Mouse (Mus musculus) liver, embryonic 13.5 days (tissue): ENCODE results near the gene Nipal3. TPM values are rescaled to one million over a fixed set of nuclear protein-coding genes. Genes with fewer than 3 reads are reported as not detected.

Experiments
- ATAC-seq: fragments of 200-750 bp; cut with Nextera tagmentation; 2 replicates; pipeline ENCODE4 v1.8.0; 2017; ENCODE audit warnings: low read depth, mild to moderate bottlenecking, moderate number of reproducible peaks, moderate library complexity
- DNase-seq: peaks from one replicate; pipeline ENCODE4 v3.0.0; 2022
- H3K27ac ChIP-seq: fragments of 300-500 bp; sonication (generic); 2 replicates; pipeline ENCODE4 v1.5.1; 2015; ENCODE audit warnings: moderate library complexity, mild to moderate bottlenecking, inconsistent platforms
- H3K27me3 ChIP-seq: fragments of 300-500 bp; sonication (generic); 2 replicates; pipeline ENCODE4 v1.6.1; 2015; ENCODE audit warnings: mild to moderate bottlenecking, inconsistent platforms
- H3K36me3 ChIP-seq: fragments of 300-500 bp; sonication (generic); 2 replicates; pipeline ENCODE4 v1.6.1; 2015; ENCODE audit warnings: mild to moderate bottlenecking, inconsistent platforms
- H3K4me1 ChIP-seq: fragments of 300-500 bp; sonication (generic); replicated peaks from 2 replicates; pipeline ENCODE4 v1.6.1; 2015; ENCODE audit warnings: inconsistent platforms
- H3K4me2 ChIP-seq: fragments of 300-500 bp; sonication (generic); 2 replicates; pipeline ENCODE4 v1.6.1; 2015; ENCODE audit warnings: inconsistent platforms, mild to moderate bottlenecking, moderate library complexity
- H3K4me3 ChIP-seq: fragments of 300-500 bp; sonication (generic); replicated peaks from 2 replicates; pipeline ENCODE4 v1.5.1; 2015; ENCODE audit warnings: mild to moderate bottlenecking, inconsistent platforms
- H3K9ac ChIP-seq: fragments of 300-500 bp; sonication (generic); 2 replicates; pipeline ENCODE4 v1.6.1; 2015; ENCODE audit warnings: mild to moderate bottlenecking, inconsistent platforms
- H3K9me3 ChIP-seq: fragments of 300-500 bp; sonication (generic); replicated peaks from 2 replicates; pipeline ENCODE4 v1.6.1; 2016; ENCODE audit warnings: inconsistent platforms
- WGBS: fragments of 180-500 bp; shearing (Covaris S2); methylation state at CpG from one replicate; pipeline ENCODE4 v1.1.7; 2015; ENCODE audit not compliant: insufficient replicate concordance; 5-methylcytosine and 5-hydroxymethylcytosine counted together
- polyA plus RNA-seq: library from polyadenylated mRNA; unstranded; fragments of >200 nt; fragmentation: Nextera tagmentation; extraction: Ambion mirVana; gene quantifications from 2 replicates; pipeline ENCODE4 v1.2.1, GENCODE M21; 2015

The Nipal3 gene
- polyA plus RNA-seq, 1 experiment from 2014 or later = 2.7 TPM

DNA sequence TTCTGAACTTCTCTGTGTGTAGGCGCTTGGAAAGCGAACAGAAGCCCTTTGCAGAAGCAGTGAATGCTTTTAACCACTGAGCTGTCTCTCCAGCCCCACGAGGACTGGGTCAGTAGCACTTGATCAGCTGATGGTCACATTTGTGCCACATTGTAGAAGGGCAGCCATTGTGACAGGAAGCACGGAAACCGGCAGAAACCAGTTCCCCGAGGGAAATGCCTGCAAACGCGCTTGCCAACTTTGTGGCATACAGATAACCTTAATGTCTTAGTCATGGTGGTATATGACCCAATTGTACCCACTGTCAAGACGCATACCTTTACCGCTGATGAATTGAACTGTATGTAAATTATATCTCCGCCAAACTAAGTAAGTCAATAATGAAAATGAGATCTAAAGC lies 11.0 kb upstream of the Nipal3 start:
- Histone ChIP-seq H3K9me3 (0 out of 2 replicates have a peak, but pooled peaks cover 3% of the 10 kb centered on the region), H3K9ac (no peak overlapping the region), H3K4me3 (no peak overlapping the region), H3K4me2 (no peak overlapping the region), H3K27me3 (no peaks in the 10 kb centered on the region), H3K27ac (no peak overlapping the region), H3K4me1 (peaks cover 15% of the 10 kb centered on the region), H3K36me3 (no peaks in the 10 kb centered on the region)
- no peak for ATAC-seq
- DNase-seq = no peak
- WGBS = 50% methylated on average over 11 of the region's 11 CpGs

DNA sequence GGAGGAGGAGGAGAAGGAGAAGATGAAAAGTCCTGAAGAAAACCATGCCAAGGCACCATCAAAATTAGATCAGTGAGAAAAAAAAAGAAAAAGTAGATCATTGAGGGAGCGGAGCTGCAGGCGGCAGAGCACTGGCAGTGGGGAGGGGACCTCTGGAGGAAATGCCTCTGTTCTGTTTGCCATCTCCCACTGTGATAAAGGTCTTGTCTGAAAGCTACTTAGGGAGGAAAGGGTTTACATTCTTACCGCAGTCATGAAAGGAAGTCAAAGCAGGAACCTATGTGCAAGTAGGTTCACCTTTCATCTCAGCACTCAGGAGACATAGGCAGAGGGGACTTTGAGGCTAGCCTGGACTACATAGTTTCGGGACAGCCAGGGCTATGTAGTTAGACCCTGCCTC lies 6.7 kb upstream of the Nipal3 start:
- no peak overlapping the region for H3K4me3 ChIP-seq
- no peaks in the 10 kb centered on the region for H3K27me3 ChIP-seq
- no peak overlapping the region for H3K27ac ChIP-seq
- no peaks in the 10 kb centered on the region for H3K36me3 ChIP-seq
- DNase-seq (no peak), ATAC-seq (no peak)
- 0 out of 2 replicates have a peak, but pooled peaks cover 8% of the 10 kb centered on the region for H3K9me3 ChIP-seq
- H3K9ac ChIP-seq = no peak overlapping the region
- peaks cover 20% of the 10 kb centered on the region for H3K4me1 ChIP-seq
- WGBS = 33% methylated on average over 4 of the region's 4 CpGs
- no peak overlapping the region for H3K4me2 ChIP-seq

DNA sequence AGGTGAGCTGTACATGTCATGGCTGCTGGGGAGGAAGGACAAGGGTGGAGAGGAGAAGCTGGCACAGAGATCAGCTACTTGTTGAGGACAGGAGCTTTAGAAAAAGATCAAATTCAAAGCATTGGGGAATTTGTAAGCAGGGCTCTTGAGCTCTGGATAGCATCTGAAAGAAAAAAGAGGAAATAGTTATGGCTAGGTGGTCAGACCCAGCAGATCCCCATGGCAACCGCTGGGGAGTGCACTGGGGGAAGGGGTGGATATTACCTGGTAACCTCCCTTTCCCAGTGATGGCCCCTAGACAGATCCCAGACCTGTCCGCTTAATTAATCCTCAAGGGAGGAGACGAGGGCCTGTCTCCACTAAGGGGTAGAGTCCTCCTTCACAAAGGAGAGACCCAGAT lies 5.0 kb upstream of the Nipal3 start:
- WGBS = 67% methylated on average over 3 of the region's 3 CpGs
- DNase-seq = no peak

DNA sequence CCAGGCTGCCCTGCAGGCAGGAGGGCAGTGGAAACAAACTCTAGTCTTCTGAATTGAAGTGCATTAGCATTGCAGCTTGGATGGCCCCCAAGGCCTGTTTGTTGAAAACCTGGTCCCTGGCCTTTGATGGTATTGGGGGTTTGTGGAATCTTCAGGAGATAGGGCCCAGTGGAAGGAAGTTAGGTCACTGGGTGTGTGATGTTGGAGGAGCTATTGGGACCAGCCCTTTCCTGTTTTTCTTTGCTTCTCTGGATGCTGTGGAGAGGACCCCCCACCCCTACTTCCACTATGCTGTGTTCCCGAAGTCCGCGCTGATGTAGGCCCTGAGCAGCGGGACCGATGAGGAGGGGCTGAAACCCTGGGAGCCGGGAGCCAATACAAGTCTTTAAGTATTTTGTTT lies 3.3 kb upstream of the Nipal3 start:
- no peak overlapping the region for H3K4me2 ChIP-seq
- no peak for ATAC-seq
- 75% methylated on average over 6 of the region's 6 CpGs for WGBS

More for the DNA sequence above, 5.0 kb upstream of the Nipal3 start:
- Histone ChIP-seq H3K27ac (no peak overlapping the region), H3K9me3 (0 out of 2 replicates have a peak, but pooled peaks cover 8% of the 10 kb centered on the region), H3K4me3 (no peak overlapping the region), H3K36me3 (no peaks in the 10 kb centered on the region), H3K4me2 (no peak overlapping the region), H3K4me1 (peaks cover 32% of the 10 kb centered on the region), H3K9ac (no peak overlapping the region), H3K27me3 (no peaks in the 10 kb centered on the region)
- no peak for ATAC-seq

DNA sequence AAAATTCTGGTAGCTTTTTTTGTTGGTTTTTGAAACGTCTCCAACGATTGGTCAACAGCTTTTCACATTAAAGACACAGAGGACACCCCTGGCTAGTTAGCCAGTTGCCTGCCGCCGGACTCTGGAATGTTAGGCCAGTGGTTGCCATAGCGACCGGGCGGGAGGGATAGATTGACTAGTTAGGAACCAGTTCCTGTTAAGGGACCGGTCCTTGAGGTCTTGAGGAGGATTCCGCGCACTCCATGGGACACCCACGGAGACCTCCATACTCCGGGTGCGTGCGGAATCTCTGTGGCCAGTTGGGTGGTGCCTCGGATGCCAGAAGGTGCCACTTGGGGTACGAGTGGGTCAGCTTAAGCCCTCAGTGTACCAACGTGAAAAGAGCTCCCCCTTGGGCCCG lies 972 bp upstream of the Nipal3 start:
- DNase-seq (no peak), ATAC-seq (no peak)
- Histone ChIP-seq H3K9ac (peak overlapping the region; percentile 79; the same call in 1 of the 2 replicates), H3K36me3 (peaks cover under 1% of the 10 kb centered on the region; the same call in 1 of the 2 replicates), H3K4me2 (peak overlapping the region; percentile 94), H3K27me3 (no peaks in the 10 kb centered on the region), H3K9me3 (0 out of 2 replicates have a peak, but pooled peaks cover 6% of the 10 kb centered on the region), H3K27ac (no peak overlapping the region), H3K4me3 (peak overlapping the region; percentile 85), H3K4me1 (peaks cover 44% of the 10 kb centered on the region)
- WGBS = 40% methylated on average over 18 of the region's 18 CpGs

More for the DNA sequence above, 3.3 kb upstream of the Nipal3 start:
- Histone ChIP-seq H3K36me3 (no peaks in the 10 kb centered on the region), H3K4me1 (peaks cover 39% of the 10 kb centered on the region), H3K9ac (no peak overlapping the region), H3K4me3 (no peak overlapping the region), H3K27me3 (no peaks in the 10 kb centered on the region), H3K27ac (no peak overlapping the region), H3K9me3 (0 out of 2 replicates have a peak, but pooled peaks cover 8% of the 10 kb centered on the region)
- DNase-seq = no peak

DNA sequence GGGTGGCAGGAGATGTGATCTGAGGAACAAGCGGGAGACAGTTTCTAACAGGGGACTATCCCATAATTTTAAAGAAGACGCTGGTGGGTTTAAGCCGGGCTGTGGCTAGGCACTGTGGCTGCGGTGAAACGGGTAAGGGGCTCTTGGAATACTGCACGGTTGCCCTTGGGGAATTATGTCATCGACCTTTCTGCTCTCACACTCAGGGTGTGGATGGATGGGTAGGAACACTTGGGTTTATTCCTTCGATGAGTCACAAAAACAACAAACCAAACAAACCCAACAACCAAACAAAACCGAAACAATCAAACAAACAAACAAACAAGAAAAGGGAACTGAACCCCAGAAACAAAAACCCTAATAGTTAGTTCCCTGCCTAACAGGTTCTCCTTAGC lies 556 bp upstream of the Nipal3 start:
- DNase-seq (no peak), ATAC-seq (no peak)
- peaks cover 44% of the 10 kb centered on the region for H3K4me1 ChIP-seq
- peak overlapping the region; percentile 79 for H3K9ac ChIP-seq
- H3K36me3 ChIP-seq = peaks cover 5% of the 10 kb centered on the region
- H3K4me2 ChIP-seq = peak overlapping the region; percentile 94
- 21% methylated on average over 9 of the region's 9 CpGs for WGBS
- no peak overlapping the region for H3K27ac ChIP-seq
- H3K9me3 ChIP-seq = 0 out of 2 replicates have a peak, but pooled peaks cover 2% of the 10 kb centered on the region
- H3K4me3 ChIP-seq = peak overlapping the region; percentile 85
- H3K27me3 ChIP-seq = no peaks in the 10 kb centered on the region

DNA sequence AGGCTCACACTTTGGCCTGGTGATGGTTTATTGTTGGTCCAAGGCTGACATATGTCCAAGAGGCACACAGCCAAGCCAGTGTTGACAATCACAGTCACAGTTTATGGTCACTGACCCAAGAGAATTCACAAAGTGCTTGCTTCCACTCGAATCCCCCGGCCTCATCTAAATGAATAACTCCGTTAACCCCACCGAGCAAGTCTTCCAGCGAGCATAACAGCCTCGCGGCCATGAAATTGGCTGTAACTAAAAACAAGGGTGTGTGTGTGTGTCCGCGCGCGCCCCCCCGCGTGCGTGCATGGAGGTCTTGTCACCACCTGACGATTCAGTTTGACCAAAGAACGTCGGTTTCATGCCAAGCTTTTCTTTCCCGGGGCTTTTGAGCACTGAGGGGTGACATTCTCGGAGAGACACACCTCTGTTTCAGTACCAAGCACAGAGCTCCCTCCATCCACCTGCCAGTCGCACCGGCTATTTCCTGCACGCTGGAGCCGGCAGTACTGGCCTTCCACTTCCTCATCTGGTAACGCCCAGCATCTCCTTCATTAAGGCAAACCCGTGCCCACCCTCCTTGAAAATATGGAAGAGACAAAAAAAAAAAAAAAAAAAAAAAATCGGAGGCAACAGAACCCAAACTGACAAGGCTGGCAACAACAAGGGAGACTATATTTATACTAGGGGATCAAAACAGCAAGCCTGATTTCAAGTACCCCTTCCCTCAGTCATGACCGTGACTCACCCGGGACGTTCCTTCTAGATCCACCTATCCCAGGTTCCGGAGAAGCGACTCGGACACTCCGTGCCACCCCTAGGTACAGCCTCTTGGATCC lies 932 bp downstream of the Nipal3 start:
- Histone ChIP-seq H3K36me3 (peaks cover 14% of the 10 kb centered on the region), H3K4me1 (peaks cover 34% of the 10 kb centered on the region), H3K27me3 (no peaks in the 10 kb centered on the region), H3K4me2 (peak overlapping the region; percentile 94), H3K9ac (peak overlapping the region; percentile 78), H3K27ac (peak overlapping the region; percentile 75), H3K9me3 (no peaks in the 10 kb centered on the region), H3K4me3 (peak overlapping the region; percentile 85)
- WGBS = 2% methylated on average over 33 of the region's 33 CpGs
- ATAC-seq = peak; percentile 37
- DNase-seq = no peak

DNA sequence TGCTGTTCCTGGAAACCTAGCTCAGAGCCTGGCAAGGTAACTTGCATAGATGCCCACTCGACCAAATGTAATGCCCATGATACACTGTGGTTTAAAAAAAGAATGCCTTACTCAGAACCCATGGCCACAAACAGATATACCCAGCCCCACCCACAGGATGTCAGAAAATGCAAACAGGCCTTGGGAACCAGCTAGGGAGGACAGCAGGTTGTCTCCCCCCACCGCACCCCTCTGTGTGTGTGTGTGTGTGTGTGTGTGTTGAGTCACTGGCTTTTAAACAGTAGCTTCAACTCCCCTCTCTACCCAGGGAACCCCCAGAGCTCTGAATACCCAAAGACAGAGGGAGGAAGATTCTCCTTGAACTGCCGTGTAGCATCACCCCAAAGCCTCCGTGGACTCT lies 1.6 kb downstream of the Nipal3 start:
- peaks cover 28% of the 10 kb centered on the region for H3K4me1 ChIP-seq
- H3K27me3 ChIP-seq = no peaks in the 10 kb centered on the region
- H3K4me3 ChIP-seq = peak overlapping the region; percentile 85
- peak overlapping the region; percentile 94 for H3K4me2 ChIP-seq
- WGBS = 33% methylated on average over 4 of the region's 4 CpGs
- peak overlapping the region; percentile 75 for H3K27ac ChIP-seq
- peak overlapping the region; percentile 78 for H3K9ac ChIP-seq
- peaks cover 18% of the 10 kb centered on the region for H3K36me3 ChIP-seq
- DNase-seq (no peak), ATAC-seq (no peak)
- no peaks in the 10 kb centered on the region for H3K9me3 ChIP-seq

DNA sequence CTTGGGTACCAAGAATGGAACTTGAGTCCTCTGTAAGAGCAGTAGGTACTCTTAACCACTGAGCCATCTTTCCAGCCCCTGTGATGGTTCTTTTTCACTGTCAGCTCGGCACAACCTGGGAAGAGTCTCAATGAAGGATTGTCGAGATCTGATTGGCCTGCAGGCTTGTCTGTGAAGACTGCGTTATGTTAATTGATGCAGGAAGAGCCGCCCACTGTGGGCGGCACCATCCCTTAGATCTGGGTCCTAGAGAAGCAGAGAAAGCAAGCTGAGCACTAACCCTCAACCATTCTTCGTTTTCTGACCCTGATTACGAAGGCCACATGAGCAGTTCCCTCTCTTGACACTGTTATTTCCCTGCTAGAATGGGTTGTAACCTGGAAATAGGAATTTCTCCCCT lies 5.6 kb downstream of the Nipal3 start:
- Histone ChIP-seq H3K27me3 (no peaks in the 10 kb centered on the region), H3K27ac (no peak overlapping the region), H3K9me3 (no peaks in the 10 kb centered on the region), H3K4me1 (peaks cover 12% of the 10 kb centered on the region), H3K4me2 (no peak overlapping the region), H3K4me3 (no peak overlapping the region), H3K9ac (no peak overlapping the region), H3K36me3 (peaks cover 18% of the 10 kb centered on the region)
- 79% methylated on average over 7 of the region's 7 CpGs for WGBS
- ATAC-seq (no peak), DNase-seq (no peak)

DNA sequence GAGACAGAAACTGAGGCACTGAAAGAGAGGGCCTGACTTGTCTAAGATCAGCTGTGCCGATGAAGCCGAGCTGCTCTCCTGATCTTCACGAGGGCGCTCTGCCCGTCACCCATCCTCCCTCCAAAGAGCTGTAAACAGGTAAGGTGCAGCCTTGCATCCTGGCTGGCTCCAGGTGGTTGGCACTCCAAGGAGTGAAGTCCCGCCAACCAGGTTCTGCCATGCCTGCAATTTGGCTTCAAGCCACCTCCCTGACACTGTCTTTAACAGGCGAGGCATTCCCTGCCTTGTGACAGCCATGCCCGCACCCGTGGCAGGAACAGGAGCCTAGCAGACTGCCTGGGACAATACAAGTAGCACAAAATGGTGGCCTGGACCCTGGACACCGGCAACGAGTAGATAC lies 8.5 kb downstream of the Nipal3 start:
- DNase-seq (no peak), ATAC-seq (no peak)
- no peak overlapping the region for H3K4me3 ChIP-seq
- 84% methylated on average over 11 of the region's 11 CpGs for WGBS
- no peak overlapping the region for H3K4me2 ChIP-seq
- no peaks in the 10 kb centered on the region for H3K9me3 ChIP-seq
- no peaks in the 10 kb centered on the region for H3K27me3 ChIP-seq
- peaks cover 18% of the 10 kb centered on the region for H3K36me3 ChIP-seq
- H3K27ac ChIP-seq = no peak overlapping the region
- no peak overlapping the region for H3K9ac ChIP-seq
- peaks cover 7% of the 10 kb centered on the region for H3K4me1 ChIP-seq

DNA sequence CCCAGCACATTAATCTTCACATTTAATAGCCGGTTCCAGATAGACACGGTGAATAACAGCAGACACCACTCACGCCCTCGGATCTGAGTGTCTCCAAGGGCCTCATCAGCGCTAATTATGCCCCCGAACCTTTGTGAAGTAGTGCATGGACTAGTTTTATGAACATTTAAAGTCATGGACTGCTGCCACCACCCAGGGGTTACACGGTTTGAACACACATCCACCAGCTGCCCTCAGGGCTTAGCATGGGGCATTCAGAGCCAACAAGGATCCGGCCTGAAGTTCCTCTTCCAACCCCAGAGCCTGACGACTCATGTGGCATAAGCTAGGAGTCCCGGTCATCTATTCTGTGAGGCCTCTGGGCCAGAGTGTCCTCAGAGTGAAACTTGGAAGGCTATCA lies 9.8 kb downstream of the Nipal3 start:
- 74% methylated on average over 10 of the region's 10 CpGs for WGBS
- ATAC-seq (no peak), DNase-seq (no peak)
- peaks cover 11% of the 10 kb centered on the region for H3K36me3 ChIP-seq
- no peak overlapping the region for H3K4me2 ChIP-seq
- H3K27ac ChIP-seq = no peak overlapping the region
- no peak overlapping the region for H3K4me3 ChIP-seq
- H3K9me3 ChIP-seq = no peaks in the 10 kb centered on the region
- peaks cover 19% of the 10 kb centered on the region for H3K4me1 ChIP-seq
- H3K27me3 ChIP-seq = no peaks in the 10 kb centered on the region
- H3K9ac ChIP-seq = no peak overlapping the region

DNA sequence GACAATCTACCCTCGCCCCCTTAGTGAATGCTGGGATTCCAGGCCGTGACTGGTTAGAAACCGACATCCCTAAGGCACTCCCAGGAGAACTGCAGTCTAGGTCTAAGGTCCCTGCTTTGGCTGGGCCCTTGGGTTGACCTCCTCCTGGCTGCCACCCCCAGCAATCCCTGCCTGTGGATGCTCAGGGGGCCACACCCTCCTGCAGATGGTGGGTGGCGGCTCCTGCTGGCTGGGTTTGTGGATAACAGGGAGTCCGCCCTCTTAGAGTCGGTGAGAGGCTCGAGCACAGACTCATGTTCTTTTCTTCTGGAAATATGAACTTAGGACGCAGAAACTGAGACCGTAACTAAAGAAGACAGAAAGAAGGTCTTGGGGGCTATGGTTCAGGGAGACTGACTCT lies 14.5 kb downstream of the Nipal3 start:
- Histone ChIP-seq H3K9ac (no peak overlapping the region), H3K9me3 (no peaks in the 10 kb centered on the region), H3K4me1 (peaks cover 22% of the 10 kb centered on the region), H3K4me3 (no peak overlapping the region), H3K27me3 (no peaks in the 10 kb centered on the region), H3K4me2 (no peak overlapping the region), H3K27ac (no peak overlapping the region), H3K36me3 (0 out of 2 replicates have a peak, but pooled peaks cover 5% of the 10 kb centered on the region)
- peak; percentile 59; the same call in 1 of the 2 replicates for ATAC-seq
- WGBS = 64% methylated on average over 9 of the region's 9 CpGs
- peak; percentile 44 for DNase-seq
